Mouse (Mus musculus) spleen, adult 2 months (tissue): ENCODE results near the gene Cckar.

Experiments used
- CTCF ChIP-seq: fragments of 200-500 bp; IDR thresholded peaks from 2 replicates; pipeline ENCODE4 v1.5.1; 2011; ENCODE audit warnings: mild to moderate bottlenecking, inconsistent platforms; ENCODE audit not compliant: insufficient read depth, insufficient read length, insufficient replicate concordance; ENCODE audit errors: extremely low read depth
- POLR2A ChIP-seq: fragments of 200-500 bp; IDR thresholded peaks from 2 replicates; pipeline ENCODE4 v1.6.1; 2011; ENCODE audit warnings: low read depth, low read length, inconsistent platforms

GRCm38 (mm10) chr5:53671507-53671906 lies 36.0 kb downstream of the Cckar start:
- TF ChIP-seq CTCF (no peak), POLR2A (no peak)
